In genomic region chr4:59197078-59197424, GRCm38 (mm10) we compare ENCODE assay signal across 13 mouse cellular contexts. TPM values are rescaled to one million over a fixed set of nuclear protein-coding genes. Genes with fewer than 3 reads are reported as not detected.
DNase-seq lines count a peak whose midpoint lies in the region; ATAC-seq and TF ChIP-seq lines count a peak whose summit lies in the region.
"Had no signal": no experiment of that assay in that cellular context is flagged by ENCODE, and none has a peak within 500 bp of the region (broad histone marks: within the 10 kb centered on the region; RNA-seq: fewer than 3 reads in every experiment).

No protein-coding gene starts in this region.

- H3K27ac ChIP-seq in kidney, postnatal 0 days: 0 out of 2 replicates have a peak overlapping the region, but pooled peaks have one; percentile 19
- H3K27ac ChIP-seq in intestine, postnatal 0 days (ENCODE audit: low read depth, low read length): peak overlapping the region; percentile 95
- H3K27ac ChIP-seq in neural tube, embryonic 12.5 days: no peak overlapping the region
- H3K27ac ChIP-seq: stomach, embryonic 15.5 days had no signal

- 0 out of 2 replicates have a peak overlapping the region, but pooled peaks have one; percentile 10 for H3K4me2 ChIP-seq in kidney, postnatal 0 days (ENCODE audit: low read length)
- H3K4me2 ChIP-seq in intestine, postnatal 0 days (replicated peaks; ENCODE audit: low read depth): peak overlapping the region; percentile 56
- H3K4me2 ChIP-seq in neural tube, embryonic 12.5 days (replicated peaks): peak overlapping the region; percentile 18
- H3K4me2 ChIP-seq: stomach, embryonic 15.5 days had no signal

- no peaks in the 10 kb centered on the region for H3K9me3 ChIP-seq in erythroblast, embryonic 14.5 days (ENCODE audit: control insufficient read depth, low read length)
- no peaks in the 10 kb centered on the region for H3K9me3 ChIP-seq in kidney, postnatal 0 days (replicated peaks; ENCODE audit: low read length)
- no peaks in the 10 kb centered on the region for H3K9me3 ChIP-seq in intestine, postnatal 0 days (ENCODE audit: control insufficient read depth)
- H3K9me3 ChIP-seq in neural tube, embryonic 12.5 days: no peaks in the 10 kb centered on the region
- H3K9me3 ChIP-seq: stomach, embryonic 15.5 days had no signal

- H3K4me3 ChIP-seq in erythroblast, embryonic 14.5 days (replicated peaks): peak overlapping the region; percentile 59
- no peak overlapping the region for H3K4me3 ChIP-seq in kidney, postnatal 0 days (replicated peaks; ENCODE audit: low read depth, low read length)
- H3K4me3 ChIP-seq in intestine, postnatal 0 days (ENCODE audit: low read depth, low read length): no peak overlapping the region
- H3K4me3 ChIP-seq in neural tube, embryonic 12.5 days: no peak overlapping the region
- H3K4me3 ChIP-seq: stomach, embryonic 15.5 days had no signal

- no peak for DNase-seq in kidney, postnatal 0 days (ENCODE audit: low spot score)
- DNase-seq in kidney, adult 9 months: no peak
- DNase-seq in frontal cortex, postnatal 36 days (ENCODE audit: low spot score in 2 of 2): no peak
- DNase-seq: gastrocnemius, postnatal 10 days; lung, postnatal 36 days had no signal

- peaks cover 18% of the 10 kb centered on the region for H3K36me3 ChIP-seq in erythroblast, embryonic 14.5 days (ENCODE audit: control insufficient read depth)
- H3K36me3 ChIP-seq in kidney, postnatal 0 days (ENCODE audit: insufficient read depth, low read length): no peaks in the 10 kb centered on the region
- no peaks in the 10 kb centered on the region for H3K36me3 ChIP-seq in intestine, postnatal 0 days (ENCODE audit: control insufficient read depth, insufficient read depth)
- H3K36me3 ChIP-seq in neural tube, embryonic 12.5 days: no peaks in the 10 kb centered on the region
- H3K36me3 ChIP-seq: stomach, embryonic 15.5 days had no signal

- peaks cover 92% of the 10 kb centered on the region for H3K4me1 ChIP-seq in erythroblast, embryonic 14.5 days (ENCODE audit: control insufficient read depth)
- H3K4me1 ChIP-seq in kidney, postnatal 0 days (replicated peaks; ENCODE audit: insufficient read depth, low read length): peaks cover 26% of the 10 kb centered on the region
- H3K4me1 ChIP-seq in intestine, postnatal 0 days (replicated peaks; ENCODE audit: control insufficient read depth, insufficient read depth, low read length): peaks cover 14% of the 10 kb centered on the region; the same call in 1 of the 2 replicates
- peaks cover 35% of the 10 kb centered on the region for H3K4me1 ChIP-seq in neural tube, embryonic 12.5 days

- no peak for ATAC-seq in erythroblast, adult 5-6 weeks (replicated peaks; ENCODE audit: low FRiP score, poor library complexity, severe bottlenecking)
- ATAC-seq in kidney, postnatal 0 days (replicated peaks; ENCODE audit: low FRiP score, low read depth): no peak
- ATAC-seq in intestine, postnatal 0 days: peak; percentile 23; the same call in 1 of the 2 replicates
- ATAC-seq in neural tube, embryonic 12.5 days (ENCODE audit: low FRiP score, low read depth): 0 out of 2 replicates have a peak, but pooled peaks have one; percentile 17
- no peak for ATAC-seq in erythroid progenitor cell, adult 5-6 weeks (replicated peaks; ENCODE audit: low FRiP score, poor library complexity, severe bottlenecking)

- H3K27me3 ChIP-seq in erythroblast, embryonic 14.5 days (ENCODE audit: control insufficient read depth): no peaks in the 10 kb centered on the region
- H3K27me3 ChIP-seq in kidney, postnatal 0 days (ENCODE audit: insufficient read depth, low read length): no peaks in the 10 kb centered on the region
- H3K27me3 ChIP-seq in intestine, postnatal 0 days (replicated peaks; ENCODE audit: control insufficient read depth, insufficient read depth, low read length): no peaks in the 10 kb centered on the region
- H3K27me3 ChIP-seq in neural tube, embryonic 12.5 days (replicated peaks): no peaks in the 10 kb centered on the region
- H3K27me3 ChIP-seq: Patski; stomach, embryonic 15.5 days had no signal

- no peak for TF ChIP-seq CTCF in kidney, postnatal 0 days (IDR thresholded peaks at IDR 0.05; ENCODE audit: low read depth)
- TF ChIP-seq CTCF in intestine, postnatal 0 days (IDR thresholded peaks at IDR 0.05; ENCODE audit: low read depth): no peak

- H3K9ac ChIP-seq in kidney, postnatal 0 days (ENCODE audit: low read depth, low read length): no peak overlapping the region
- H3K9ac ChIP-seq in intestine, postnatal 0 days (ENCODE audit: low read depth, low read length): peak overlapping the region; percentile 11; the same call in 1 of the 2 replicates
- no peak overlapping the region for H3K9ac ChIP-seq in neural tube, embryonic 12.5 days
- H3K9ac ChIP-seq: stomach, embryonic 15.5 days had no signal

- WGBS in kidney, postnatal 0 days: 26% methylated on average over 6 of the region's 6 CpGs
- WGBS in intestine, postnatal 0 days: 31% methylated on average over 6 of the region's 6 CpGs
- WGBS in neural tube, embryonic 12.5 days: 34% methylated on average over 6 of the region's 6 CpGs

RNA-seq across cellular contexts. Expression of gene Ugcg, which starts 8.0 kb away (rescaled TPM):
- 0.32 and 0.57 TPM in 2 replicates for polyA plus RNA-seq in erythroblast, embryonic 14.5 days (2012)
- total RNA-seq in erythroblast, adult 5-6 weeks (2015; ENCODE audit: low replicate concordance): 33.2 and 33.4 TPM in 2 replicates
- 20.6 and 37.6 TPM in 2 replicates for total RNA-seq in erythroblast, adult 5-6 weeks (2017; ENCODE audit: low replicate concordance)
- 7.4 and 7.6 TPM in 2 replicates for polyA plus RNA-seq in kidney, postnatal 0 days (2015; fragmentation: Nextera tagmentation; extraction: Ambion mirVana)
- 20.3 and 25.3 TPM in 2 replicates for polyA plus RNA-seq in intestine, postnatal 0 days (2015; fragmentation: Nextera tagmentation; extraction: Ambion mirVana)
- 15.5 and 15.8 TPM in 2 replicates for polyA plus RNA-seq in neural tube, embryonic 12.5 days (2016; fragmentation: Nextera tagmentation; extraction: Ambion mirVana)
- total RNA-seq in erythroid progenitor cell, adult 5-6 weeks (2015; ENCODE audit: low replicate concordance): 44.4 and 45.4 TPM in 2 replicates
- 22.7 and 27.7 TPM in 2 replicates for total RNA-seq in erythroid progenitor cell, adult 5-6 weeks (2017; ENCODE audit: low replicate concordance)

RNA-seq across cellular contexts. Expression of gene AI481877, which starts 58.3 kb away (rescaled TPM):
- not detected in 2 replicates for polyA plus RNA-seq in erythroblast, embryonic 14.5 days (2012)
- not detected in 2 replicates for total RNA-seq in erythroblast, adult 5-6 weeks (2015; ENCODE audit: low replicate concordance)
- not detected in 2 replicates for total RNA-seq in erythroblast, adult 5-6 weeks (2017; ENCODE audit: low replicate concordance)
- not detected in 2 replicates for polyA plus RNA-seq in kidney, postnatal 0 days (2015; fragmentation: Nextera tagmentation; extraction: Ambion mirVana)
- not detected in 2 replicates for polyA plus RNA-seq in intestine, postnatal 0 days (2015; fragmentation: Nextera tagmentation; extraction: Ambion mirVana)
- polyA plus RNA-seq in neural tube, embryonic 12.5 days (2016; fragmentation: Nextera tagmentation; extraction: Ambion mirVana): not detected in 2 replicates
- not detected in 2 replicates for total RNA-seq in erythroid progenitor cell, adult 5-6 weeks (2015; ENCODE audit: low replicate concordance)
- not detected in 2 replicates for total RNA-seq in erythroid progenitor cell, adult 5-6 weeks (2017; ENCODE audit: low replicate concordance)
- total RNA-seq: gastrocnemius, postnatal 10 days had no signal
- polyA plus RNA-seq: brain, embryonic 14.5 days; stomach, embryonic 15.5 days had no signal

Comparison
In these comparisons a context has a peak if more than half of its experiments do, and no peak if none do; other contexts are left out.
1. ATAC-seq: peak in intestine, postnatal 0 days (single experiment) and neural tube, embryonic 12.5 days (single experiment); none in erythroblast, adult 5-6 weeks (single experiment), kidney, postnatal 0 days (single experiment) and erythroid progenitor cell, adult 5-6 weeks (single experiment).
2. Peak in every context shown above with its lines, with median percentiles within 50 percentile points of each other: H3K4me2 ChIP-seq.